Mouse (Mus musculus) midbrain, embryonic 13.5 days (tissue): ENCODE data around the gene Pcdh17. TPM values are rescaled to one million over a fixed set of nuclear protein-coding genes. Genes with fewer than 3 reads are reported as not detected.

ENCODE experiments used
- ATAC-seq: fragments of 200-750 bp; cut with Nextera tagmentation; 2 replicates; pipeline ENCODE4 v1.8.0; 2017; ENCODE audit warnings: mild to moderate bottlenecking, moderate TSS enrichment, moderate library complexity
- H3K27ac ChIP-seq: fragments of 300-500 bp; sonication (generic); 2 replicates; pipeline ENCODE4 v1.5.1; 2015; ENCODE audit warnings: inconsistent platforms, mild to moderate bottlenecking, moderate library complexity
- H3K27me3 ChIP-seq: fragments of 300-500 bp; sonication (generic); 2 replicates; pipeline ENCODE4 v1.6.1; 2015; ENCODE audit warnings: mild to moderate bottlenecking, inconsistent platforms
- H3K36me3 ChIP-seq: fragments of 300-500 bp; sonication (generic); 2 replicates; pipeline ENCODE4 v1.6.1; 2015; ENCODE audit warnings: mild to moderate bottlenecking, inconsistent platforms
- H3K4me1 ChIP-seq: fragments of 300-500 bp; sonication (generic); replicated peaks from 2 replicates; pipeline ENCODE4 v1.6.1; 2015; ENCODE audit warnings: inconsistent platforms
- H3K4me2 ChIP-seq: fragments of 300-500 bp; sonication (generic); replicated peaks from 2 replicates; pipeline ENCODE4 v1.6.1; 2015; ENCODE audit warnings: moderate library complexity, mild to moderate bottlenecking, inconsistent platforms
- H3K4me3 ChIP-seq: fragments of 300-500 bp; sonication (generic); replicated peaks from 2 replicates; pipeline ENCODE4 v1.5.1; 2015; ENCODE audit warnings: mild to moderate bottlenecking, inconsistent platforms
- H3K9ac ChIP-seq: fragments of 300-500 bp; sonication (generic); replicated peaks from 2 replicates; pipeline ENCODE4 v1.6.1; 2015; ENCODE audit warnings: mild to moderate bottlenecking, inconsistent platforms
- H3K9me3 ChIP-seq: fragments of 300-500 bp; sonication (generic); 2 replicates; pipeline ENCODE4 v1.6.1; 2016; ENCODE audit warnings: mild to moderate bottlenecking, inconsistent platforms
- WGBS: fragments of 180-500 bp; shearing (Covaris S2); methylation state at CpG from one replicate; pipeline ENCODE4 v1.1.7; 2015; 5-methylcytosine and 5-hydroxymethylcytosine counted together
- polyA plus RNA-seq: library from polyadenylated mRNA; unstranded; fragments of >200 nt; fragmentation: Nextera tagmentation; extraction: Ambion mirVana; gene quantifications from 2 replicates; pipeline ENCODE4 v1.2.1, GENCODE M21; 2015

Pcdh17 gene
- polyA plus RNA-seq, 1 experiment from 2014 or later, result 15.3 TPM

- peaks cover 20% of the 10 kb centered on the region for H3K27me3 ChIP-seq
- H3K36me3 ChIP-seq, result no peaks in the 10 kb centered on the region
- no peaks in the 10 kb centered on the region for H3K9me3 ChIP-seq
- H3K4me1 ChIP-seq, result peaks cover 24% of the 10 kb centered on the region
- peak overlapping the region; percentile 14; the same call in 1 of the 2 replicates for H3K27ac ChIP-seq
- peak overlapping the region; percentile 94 for H3K4me2 ChIP-seq
- H3K9ac ChIP-seq, result peak overlapping the region; percentile 76
- peak overlapping the region; percentile 70 for H3K4me3 ChIP-seq
- 6% methylated on average over 37 of the region's 37 CpGs for WGBS
- ATAC-seq, result no peak
Measured at GRCm38 (mm10) chr14:84446411-84446915, 3.1 kb downstream of the Pcdh17 start.

GRCm38 (mm10) chr14:84446941-84447641 is 3.7 kb downstream of the Pcdh17 start:
- WGBS, result 4% methylated on average over 45 of the region's 45 CpGs
- Histone ChIP-seq H3K4me3 (peak overlapping the region; percentile 70), H3K9ac (peak overlapping the region; percentile 76), H3K27ac (0 out of 2 replicates have a peak overlapping the region, but pooled peaks have one; percentile 14), H3K36me3 (no peaks in the 10 kb centered on the region), H3K4me1 (peaks cover 24% of the 10 kb centered on the region), H3K4me2 (peak overlapping the region; percentile 94), H3K27me3 (peaks cover 20% of the 10 kb centered on the region), H3K9me3 (no peaks in the 10 kb centered on the region)
- no peak for ATAC-seq

- H3K4me2 ChIP-seq, result peak overlapping the region; percentile 94
- no peaks in the 10 kb centered on the region for H3K36me3 ChIP-seq
- WGBS, result 4% methylated on average over 45 of the region's 45 CpGs
- H3K9ac ChIP-seq, result peak overlapping the region; percentile 76
- no peak overlapping the region for H3K27ac ChIP-seq
- peaks cover 24% of the 10 kb centered on the region for H3K4me1 ChIP-seq
- no peak for ATAC-seq
- no peaks in the 10 kb centered on the region for H3K9me3 ChIP-seq
- peaks cover 20% of the 10 kb centered on the region for H3K27me3 ChIP-seq
- peak overlapping the region; percentile 70 for H3K4me3 ChIP-seq
Measured at GRCm38 (mm10) chr14:84447661-84448380, 4.5 kb downstream of the Pcdh17 start.

- Histone ChIP-seq H3K4me3 (peak overlapping the region; percentile 70), H3K9me3 (no peaks in the 10 kb centered on the region), H3K27ac (no peak overlapping the region), H3K27me3 (peaks cover 20% of the 10 kb centered on the region), H3K36me3 (no peaks in the 10 kb centered on the region), H3K4me1 (peaks cover 24% of the 10 kb centered on the region), H3K4me2 (peak overlapping the region; percentile 94), H3K9ac (peak overlapping the region; percentile 76)
- WGBS, result 3% methylated on average over 15 of the region's 15 CpGs
- no peak for ATAC-seq
Measured at GRCm38 (mm10) chr14:84448381-84448771, 5.0 kb downstream of the Pcdh17 start.

- no peak overlapping the region for H3K4me2 ChIP-seq
- no peak overlapping the region for H3K9ac ChIP-seq
- no peaks in the 10 kb centered on the region for H3K36me3 ChIP-seq
- no peak for ATAC-seq
- no peaks in the 10 kb centered on the region for H3K9me3 ChIP-seq
- H3K27me3 ChIP-seq, result peaks cover 3% of the 10 kb centered on the region; the same call in 1 of the 2 replicates
- no peak overlapping the region for H3K27ac ChIP-seq
- H3K4me3 ChIP-seq, result no peak overlapping the region
- WGBS, result 83% methylated on average over 4 of the region's 4 CpGs
- no peaks in the 10 kb centered on the region for H3K4me1 ChIP-seq
Measured at GRCm38 (mm10) chr14:84454074-84454845, 10.9 kb downstream of the Pcdh17 start.

GRCm38 (mm10) chr14:84475491-84475890 is 32.1 kb downstream of the Pcdh17 start:
- no peak for ATAC-seq
- Histone ChIP-seq H3K9me3 (no peaks in the 10 kb centered on the region), H3K36me3 (no peaks in the 10 kb centered on the region), H3K4me3 (no peak overlapping the region), H3K4me1 (peaks cover 3% of the 10 kb centered on the region), H3K27me3 (no peaks in the 10 kb centered on the region), H3K9ac (no peak overlapping the region), H3K27ac (no peak overlapping the region), H3K4me2 (no peak overlapping the region)
- 91% methylated on average over 1 of the region's 1 CpGs for WGBS

- no peaks in the 10 kb centered on the region for H3K9me3 ChIP-seq
- no peak overlapping the region for H3K4me3 ChIP-seq
- no peaks in the 10 kb centered on the region for H3K27me3 ChIP-seq
- WGBS, result 92% methylated on average over 8 of the region's 8 CpGs
- peaks cover 3% of the 10 kb centered on the region for H3K4me1 ChIP-seq
- no peak for ATAC-seq
- H3K4me2 ChIP-seq, result no peak overlapping the region
- H3K9ac ChIP-seq, result no peak overlapping the region
- no peak overlapping the region for H3K27ac ChIP-seq
- no peaks in the 10 kb centered on the region for H3K36me3 ChIP-seq
Measured at GRCm38 (mm10) chr14:84476336-84476735, 33.0 kb downstream of the Pcdh17 start.

- H3K4me3 ChIP-seq, result no peak overlapping the region
- peaks cover 3% of the 10 kb centered on the region for H3K4me1 ChIP-seq
- 67% methylated on average over 4 of the region's 4 CpGs for WGBS
- H3K9me3 ChIP-seq, result no peaks in the 10 kb centered on the region
- H3K27me3 ChIP-seq, result no peaks in the 10 kb centered on the region
- no peak overlapping the region for H3K27ac ChIP-seq
- no peak overlapping the region for H3K4me2 ChIP-seq
- H3K36me3 ChIP-seq, result no peaks in the 10 kb centered on the region
- H3K9ac ChIP-seq, result no peak overlapping the region
- ATAC-seq, result no peak
Measured at GRCm38 (mm10) chr14:84476906-84477305, 33.5 kb downstream of the Pcdh17 start.

- WGBS, result 38% methylated on average over 13 of the region's 13 CpGs
- no peak for ATAC-seq
Measured at GRCm38 (mm10) chr14:84477411-84477810, 34.0 kb downstream of the Pcdh17 start.

GRCm38 (mm10) chr14:84480546-84480945 is 37.2 kb downstream of the Pcdh17 start:
- WGBS, result 88% methylated on average over 6 of the region's 6 CpGs
- H3K9ac ChIP-seq, result no peak overlapping the region
- H3K4me2 ChIP-seq, result no peak overlapping the region
- H3K9me3 ChIP-seq, result no peaks in the 10 kb centered on the region
- no peak overlapping the region for H3K27ac ChIP-seq
- ATAC-seq, result no peak
- no peak overlapping the region for H3K4me3 ChIP-seq
- no peaks in the 10 kb centered on the region for H3K27me3 ChIP-seq
- H3K36me3 ChIP-seq, result no peaks in the 10 kb centered on the region; the same call in 1 of the 2 replicates
- H3K4me1 ChIP-seq, result peaks cover 3% of the 10 kb centered on the region

More at GRCm38 (mm10) chr14:84477411-84477810, 34.0 kb downstream of the Pcdh17 start:
- Histone ChIP-seq H3K36me3 (no peaks in the 10 kb centered on the region), H3K9me3 (no peaks in the 10 kb centered on the region), H3K4me2 (0 out of 2 replicates have a peak overlapping the region, but pooled peaks have one; percentile 14), H3K9ac (no peak overlapping the region), H3K4me1 (peaks cover 3% of the 10 kb centered on the region), H3K27ac (no peak overlapping the region), H3K4me3 (no peak overlapping the region), H3K27me3 (no peaks in the 10 kb centered on the region)

GRCm38 (mm10) chr14:84484350-84484749 is 41.0 kb downstream of the Pcdh17 start:
- ATAC-seq, result no peak
- H3K9ac ChIP-seq, result no peak overlapping the region
- no peak overlapping the region for H3K4me3 ChIP-seq
- no peaks in the 10 kb centered on the region for H3K27me3 ChIP-seq
- 92% methylated on average over 4 of the region's 4 CpGs for WGBS
- no peaks in the 10 kb centered on the region; the same call in 1 of the 2 replicates for H3K36me3 ChIP-seq
- no peak overlapping the region for H3K27ac ChIP-seq
- H3K4me2 ChIP-seq, result no peak overlapping the region
- no peaks in the 10 kb centered on the region for H3K9me3 ChIP-seq
- no peaks in the 10 kb centered on the region for H3K4me1 ChIP-seq
